Mouse (Mus musculus) kidney, adult 9 months (tissue): ENCODE measurements around the gene 4833439L19Rik.
"Not testable (repeated sequence)": the region's sequence is repeated elsewhere in the genome, so short reads cannot be mapped to it uniquely, and the experiment has no call there.

Source experiments
- DNase-seq: peaks from one replicate; pipeline ENCODE4 v3.0.0; 2022

4833439L19Rik gene

GRCm38 (mm10) chr13:54565201-54565581 lies at the start of gene 4833439L19Rik:
Gene 4833439L19Rik (minus strand): TSS chr13:54565435.
- DNase-seq = peak; percentile 96

- DNase-seq = not testable (repeated sequence)
Observed at GRCm38 (mm10) chr13:54613141-54613540, 47.9 kb upstream of the 4833439L19Rik start.

DNA sequence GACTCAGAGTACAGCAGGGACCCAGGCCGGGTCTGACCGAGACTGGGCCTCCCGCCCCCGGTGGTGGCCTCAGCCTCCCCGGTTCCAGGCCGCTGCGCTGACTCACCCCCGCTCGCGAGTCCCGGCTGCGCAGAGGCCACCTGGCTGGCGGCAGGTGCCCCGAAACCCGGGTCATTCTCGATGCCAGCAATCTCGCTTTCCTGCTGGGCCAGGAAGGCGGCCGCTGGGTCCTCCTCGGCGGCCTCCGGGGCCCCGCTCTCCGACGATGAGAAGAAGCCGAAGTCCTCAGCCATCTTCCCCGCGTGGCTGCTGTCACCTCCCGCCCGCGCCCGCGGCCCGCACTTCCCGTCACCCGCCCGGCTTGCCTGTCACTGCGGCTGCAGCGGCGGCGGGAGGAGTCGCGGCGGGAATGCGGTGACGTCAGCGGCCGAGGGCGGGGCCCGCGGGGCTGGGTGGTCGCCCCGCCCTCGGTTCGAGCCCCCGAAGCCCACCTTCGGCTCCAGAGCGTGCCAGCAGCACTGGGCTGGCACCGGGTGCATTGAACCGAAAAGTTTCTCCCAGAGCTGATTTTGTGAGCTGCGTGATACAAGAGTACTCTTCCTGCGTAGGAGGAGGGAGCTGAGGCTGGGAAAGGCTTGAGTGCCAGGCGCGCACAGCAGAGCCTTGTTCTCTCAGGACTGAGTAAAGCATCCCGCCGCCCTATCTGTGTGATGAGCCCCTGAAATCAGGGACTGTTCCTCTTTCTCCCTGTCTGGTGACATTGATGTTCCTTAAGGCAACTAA lies 45.9 kb upstream of the 4833439L19Rik start, which contains the start of gene Cltb:
Gene Cltb (minus strand): TSS at position 373 of the 783 bp plus-strand sequence.
- peak; percentile 87 for DNase-seq

- DNase-seq = no peak
Observed at GRCm38 (mm10) chr13:54610613-54610971, 45.4 kb upstream of the 4833439L19Rik start.

DNA sequence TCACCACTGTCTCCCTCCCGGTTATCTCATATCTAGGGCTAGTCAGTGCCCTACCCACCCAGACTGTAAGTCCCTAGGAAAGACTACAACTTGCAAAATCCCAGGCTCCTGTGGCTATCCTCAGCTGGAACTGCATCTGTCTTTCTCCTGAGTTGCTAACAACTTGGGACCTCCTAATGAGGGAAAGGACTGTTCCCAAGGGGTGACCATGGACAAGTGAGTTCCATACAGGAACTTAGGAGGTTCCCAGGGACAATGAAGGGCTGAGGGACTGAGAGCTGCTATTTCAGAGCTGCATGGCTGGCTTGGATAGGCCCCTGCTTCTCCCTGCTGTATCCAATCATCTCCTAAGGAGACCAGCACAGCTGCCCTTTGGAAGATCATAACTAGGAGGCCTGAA lies 44.1 kb upstream of the 4833439L19Rik start:
- DNase-seq = no peak

DNA sequence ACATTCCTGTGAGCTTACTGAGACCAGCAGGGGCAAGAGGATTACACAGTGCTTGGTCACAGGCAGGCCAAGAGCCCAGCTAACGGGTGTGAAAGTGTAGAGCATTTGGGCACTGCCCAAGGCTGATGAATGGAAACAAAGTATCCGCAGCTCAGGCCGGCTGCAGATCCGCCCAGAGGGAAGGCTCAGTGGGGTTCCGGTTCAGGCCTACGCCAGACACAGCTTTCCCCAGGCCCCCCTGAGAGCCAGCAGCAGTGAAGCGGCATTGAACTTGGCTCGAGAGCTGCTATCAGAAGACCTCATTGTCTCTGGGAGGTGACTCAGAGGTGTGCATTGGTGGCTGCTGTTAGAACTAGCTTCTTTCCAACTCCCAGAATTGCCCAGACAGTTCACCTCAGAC lies 43.4 kb upstream of the 4833439L19Rik start:
- no peak for DNase-seq

DNA sequence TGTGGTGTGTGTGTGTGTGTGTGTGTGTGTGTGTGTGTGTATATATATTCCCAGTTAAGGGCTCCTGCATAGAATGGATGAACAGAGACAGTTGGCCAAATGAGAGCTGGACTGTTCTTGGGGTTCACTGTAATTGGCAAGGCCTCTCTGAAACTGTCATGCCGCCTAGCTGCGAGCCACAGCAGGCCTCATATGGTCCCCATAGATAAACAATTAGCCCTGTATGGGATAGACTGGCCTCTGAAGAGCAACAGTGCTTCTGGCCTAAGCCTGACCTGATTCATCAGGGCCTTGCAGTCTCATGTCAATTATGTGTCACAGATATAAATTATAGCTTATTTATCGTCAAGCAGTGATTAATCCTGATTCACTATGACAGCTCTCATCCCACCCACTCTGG lies 42.8 kb upstream of the 4833439L19Rik start:
- DNase-seq = no peak

DNA sequence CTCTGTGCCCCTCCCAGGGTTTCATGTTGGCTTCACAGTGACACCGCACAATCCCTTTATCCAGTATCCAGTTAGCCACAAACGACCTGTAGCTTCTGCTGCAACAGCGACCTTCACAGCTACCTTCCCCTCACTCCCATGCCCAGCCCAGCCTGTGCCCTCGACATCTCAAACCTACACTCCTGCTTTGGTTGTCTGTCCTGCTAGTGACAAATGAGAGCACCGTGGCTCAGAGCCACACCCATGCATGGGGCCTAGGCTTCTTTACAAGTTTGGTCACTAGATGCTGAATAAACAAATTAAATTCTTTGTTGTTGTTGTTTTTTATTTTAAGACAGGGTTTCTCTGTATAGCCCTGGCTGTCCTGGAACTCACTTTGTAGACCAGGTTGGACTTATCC lies 42.0 kb upstream of the 4833439L19Rik start:
- DNase-seq = no peak

DNA sequence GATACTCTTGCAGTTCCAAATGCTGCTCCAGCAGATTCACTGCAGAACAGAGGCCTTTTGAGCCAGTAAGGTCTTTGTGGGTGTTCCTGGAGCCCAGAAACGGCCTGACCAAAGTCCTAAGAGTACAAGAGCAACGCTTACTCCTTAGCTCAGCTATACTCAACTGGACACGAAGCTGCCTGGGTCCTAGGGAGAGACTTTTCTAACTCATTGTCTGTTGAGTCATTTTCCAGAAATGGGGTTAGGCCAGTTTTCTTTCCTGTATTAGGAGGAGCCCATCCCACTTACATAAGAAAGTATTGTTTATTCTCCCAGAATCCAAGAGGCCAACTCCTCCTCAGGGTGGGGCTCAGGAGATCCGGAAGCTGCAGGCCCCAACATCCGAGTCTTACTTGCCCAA lies 40.2 kb upstream of the 4833439L19Rik start:
- DNase-seq = peak; percentile 78

GRCm38 (mm10) chr13:54604221-54604620 lies 39.0 kb upstream of the 4833439L19Rik start:
- no peak for DNase-seq

- DNase-seq = no peak
Observed at GRCm38 (mm10) chr13:54603501-54603900, 38.3 kb upstream of the 4833439L19Rik start.

- DNase-seq = no peak
Observed at GRCm38 (mm10) chr13:54602639-54603111, 37.4 kb upstream of the 4833439L19Rik start.

DNA sequence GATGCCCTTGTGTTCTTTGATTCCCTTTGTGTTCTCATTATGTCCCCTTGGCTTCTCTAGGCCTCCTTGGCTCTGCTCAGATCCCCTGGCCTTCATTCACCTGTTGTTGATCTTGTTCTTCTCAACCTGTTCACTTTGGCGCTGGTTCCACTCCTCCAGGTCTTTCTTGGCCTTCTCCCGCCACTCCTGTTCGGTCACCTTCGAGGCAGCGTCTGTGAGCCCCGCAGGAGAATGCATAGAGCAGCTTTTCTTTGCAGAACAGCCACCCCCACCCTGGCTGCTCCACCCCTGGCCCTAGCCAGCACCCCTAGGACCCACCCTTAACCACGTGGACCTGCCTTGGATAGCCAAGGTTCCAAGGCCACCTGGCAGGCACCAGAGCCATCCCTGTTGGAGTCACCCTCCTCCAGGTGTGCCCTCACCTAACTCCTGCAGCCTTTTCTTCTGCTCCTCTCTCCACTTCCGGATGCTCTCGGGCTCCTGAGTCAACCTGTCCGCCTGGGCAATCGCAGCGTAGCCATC lies 33.4 kb upstream of the 4833439L19Rik start:
- DNase-seq = no peak

GRCm38 (mm10) chr13:54596870-54597269 lies 31.6 kb upstream of the 4833439L19Rik start:
- peak; percentile 52 for DNase-seq

GRCm38 (mm10) chr13:54596107-54596690 lies 31.0 kb upstream of the 4833439L19Rik start:
- no peak for DNase-seq

- no peak for DNase-seq
Observed at GRCm38 (mm10) chr13:54593617-54594016, 28.4 kb upstream of the 4833439L19Rik start.

- no peak for DNase-seq
Observed at GRCm38 (mm10) chr13:54591776-54592356, 26.6 kb upstream of the 4833439L19Rik start.

- DNase-seq = peak; percentile 99
Observed at GRCm38 (mm10) chr13:54589996-54590951, 25.0 kb upstream of the 4833439L19Rik start, which contains the start of the genes Nop16 and Higd2a. Gene Nop16 (minus strand): TSS chr13:54590090. Gene Higd2a (plus strand): TSS chr13:54590207.

DNA sequence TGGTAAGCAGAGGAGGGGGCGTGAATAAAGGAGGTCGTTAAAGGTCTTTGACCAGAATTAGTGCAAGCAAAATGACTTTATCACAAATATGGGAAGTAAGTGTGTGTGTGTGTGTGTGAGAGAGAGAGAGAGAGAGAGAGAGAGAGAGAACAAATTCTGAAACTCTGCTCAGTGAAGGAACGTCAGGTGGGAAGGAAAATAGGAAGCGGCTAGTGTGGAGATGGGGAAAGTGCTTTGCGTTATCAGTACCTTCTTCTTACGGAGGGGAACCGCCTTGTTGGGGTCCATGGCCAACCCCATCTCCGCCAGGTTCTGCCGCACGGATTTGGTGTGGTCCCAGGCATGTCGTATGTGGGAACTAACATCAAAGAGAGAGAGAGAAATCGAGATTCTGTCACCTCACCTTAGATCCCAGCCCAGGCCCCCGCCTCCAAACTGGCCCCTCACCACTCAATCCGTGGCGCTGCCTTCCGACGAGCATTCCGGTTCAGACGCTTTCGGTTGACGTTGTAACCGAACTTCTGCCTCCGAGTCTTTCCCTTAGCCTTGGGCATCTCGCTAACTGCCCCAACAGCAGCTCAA lies 24.3 kb upstream of the 4833439L19Rik start:
- DNase-seq = no peak

- DNase-seq = no peak
Observed at GRCm38 (mm10) chr13:54585831-54586230, 20.6 kb upstream of the 4833439L19Rik start.

DNA sequence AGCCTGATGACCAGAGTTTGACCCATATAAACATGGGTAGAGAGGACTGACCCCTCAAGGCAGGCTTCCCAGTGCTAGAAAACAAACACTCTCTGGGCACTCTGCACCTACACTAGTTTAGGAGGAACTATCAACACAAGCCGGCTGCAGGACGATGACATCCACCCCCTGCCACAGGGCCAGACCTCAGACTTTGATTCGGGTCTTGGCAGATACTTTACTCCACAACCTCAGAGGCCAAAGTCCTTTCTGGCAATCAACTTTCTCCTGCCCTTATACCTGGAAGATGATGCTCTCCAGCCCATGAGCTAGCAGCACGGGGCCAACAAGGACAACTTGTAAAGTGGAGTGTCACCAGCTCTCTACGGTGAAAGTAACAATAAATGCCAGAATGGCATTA lies 17.6 kb upstream of the 4833439L19Rik start:
- peak; percentile 85 for DNase-seq

GRCm38 (mm10) chr13:54582126-54582525 lies 16.9 kb upstream of the 4833439L19Rik start:
- DNase-seq = no peak
